Mouse (Mus musculus) left cerebral cortex, adult 2 months (tissue): ENCODE results near the gene Adrm1. TPM values are rescaled to one million over a fixed set of nuclear protein-coding genes. Genes with fewer than 3 reads are reported as not detected.
"Not testable (repeated sequence)": the region's sequence is repeated elsewhere in the genome, so short reads cannot be mapped to it uniquely, and the experiment has no call there.

Experiments
- DNase-seq, 2 experiments: peaks; one replicate each; pipeline ENCODE4 v3.0.0; 2021 to 2022; ENCODE audit warnings: low spot score in 2 of 2, mixed read lengths in 1 of 2; ENCODE audit errors: extremely low spot score in 1 of 2
- H3K27ac ChIP-seq: fragments of 200-600 bp; 2 replicates; pipeline ENCODE4 v1.8.1; 2022
- H3K4me3 ChIP-seq: fragments of 200-600 bp; 2 replicates; pipeline ENCODE4 v1.8.1; 2022
- CTCF ChIP-seq: fragments of 200-600 bp; IDR thresholded peaks from 2 replicates; pipeline ENCODE4 v1.8.1; 2022; ENCODE audit warnings: antibody characterized with exemption, mild to moderate bottlenecking, moderate library complexity
- intact Hi-C: fragments of 180-260 bp; cut with DNase I; formaldehyde crosslinking; loops from one replicate; pipeline ENCODE4 v1.15.1; 2025
- total RNA-seq, 2 experiments: library from RNA; stranded (reverse); gene quantifications; 2 replicates each; pipeline ENCODE4 v1.2.3; 2021

Adrm1 gene
- total RNA-seq, 2 experiments from 2014 or later: 96.4 to 101 TPM

- no peak for DNase-seq
- no peak overlapping the region for H3K27ac ChIP-seq
- TF ChIP-seq CTCF: no peak
- intact Hi-C loops: loop anchor here (5.0 kb wide), 1 partner anchor 79 kb away; no protein-coding TSS in a partner anchor
- no peak overlapping the region for H3K4me3 ChIP-seq
Observed at GRCm38 (mm10) chr2:180165855-180166254, 5.4 kb upstream of the Adrm1 start.

GRCm38 (mm10) chr2:180166869-180167268 lies 4.4 kb upstream of the Adrm1 start:
- DNase-seq: no peak
- Histone ChIP-seq H3K27ac (no peak overlapping the region), H3K4me3 (no peak overlapping the region)
- intact Hi-C loops: loop anchor here (5.0 kb wide), 1 partner anchor 80 kb away; no protein-coding TSS in a partner anchor
- TF ChIP-seq CTCF: no peak

GRCm38 (mm10) chr2:180170151-180170805 lies 1.0 kb upstream of the Adrm1 start:
- TF ChIP-seq CTCF: no peak

GRCm38 (mm10) chr2:180171522-180172070 lies 311 bp downstream of the Adrm1 start:
- intact Hi-C loops: loop anchor here (1.0 to 5.0 kb wide), 3 partner anchors 69 to 101 kb away; partner anchors contain the start of genes Hrh3 and Mtg2
- DNase-seq: no peak
- H3K4me3 ChIP-seq: peak overlapping the region; percentile 80
- H3K27ac ChIP-seq: peak overlapping the region; percentile 93
- TF ChIP-seq CTCF: no peak

More at GRCm38 (mm10) chr2:180170151-180170805, 1.0 kb upstream of the Adrm1 start:
- Histone ChIP-seq H3K4me3 (no peak overlapping the region), H3K27ac (peak overlapping the region; percentile 71)
- no peak for DNase-seq
- intact Hi-C loops: loop anchor here (5.0 kb wide), 1 partner anchor 68 kb away; the partner anchor contains the start of gene Hrh3

- Histone ChIP-seq H3K27ac (peak overlapping the region; percentile 93; the same call in 1 of the 2 replicates), H3K4me3 (peak overlapping the region; percentile 80)
- intact Hi-C loops: loop anchor here (5.0 kb wide), 1 partner anchor 70 kb away; the partner anchor contains the start of gene Hrh3
- no peak for DNase-seq
- no peak for TF ChIP-seq CTCF
Observed at GRCm38 (mm10) chr2:180172152-180172551, 867 bp downstream of the Adrm1 start.

GRCm38 (mm10) chr2:180173163-180173562 lies 1.9 kb downstream of the Adrm1 start:
- intact Hi-C loops: loop anchor here (5.0 kb wide), 1 partner anchor 71 kb away; the partner anchor contains the start of gene Hrh3
- peak; percentile 22; the same call in 1 of the 2 replicates for TF ChIP-seq CTCF
- Histone ChIP-seq H3K27ac (no peak overlapping the region), H3K4me3 (peak overlapping the region; percentile 80)
- no peak for DNase-seq

GRCm38 (mm10) chr2:180173711-180174110 lies 2.4 kb downstream of the Adrm1 start:
- 0 out of 2 replicates have a peak overlapping the region, but pooled peaks have one; percentile 16 for H3K4me3 ChIP-seq
- not testable (repeated sequence) for DNase-seq, H3K27ac ChIP-seq
- intact Hi-C loops: loop anchor here (5.0 kb wide), 1 partner anchor 71 kb away; the partner anchor contains the start of gene Hrh3

GRCm38 (mm10) chr2:180174121-180174520 lies 2.8 kb downstream of the Adrm1 start:
- intact Hi-C loops: loop anchor here (5.0 kb wide), 1 partner anchor 72 kb away; the partner anchor contains the start of gene Hrh3
- no peak for DNase-seq
- H3K27ac ChIP-seq: no peak overlapping the region
- no peak for TF ChIP-seq CTCF
- H3K4me3 ChIP-seq: no peak overlapping the region

GRCm38 (mm10) chr2:180175725-180176124 lies 4.4 kb downstream of the Adrm1 start:
- TF ChIP-seq CTCF: no peak
- DNase-seq: no peak
- Histone ChIP-seq H3K4me3 (no peak overlapping the region), H3K27ac (no peak overlapping the region)
- intact Hi-C loops: no loop called here

GRCm38 (mm10) chr2:180181542-180181941 lies 10.3 kb downstream of the Adrm1 start:
- Histone ChIP-seq H3K4me3 (no peak overlapping the region), H3K27ac (no peak overlapping the region; the same call in 1 of the 2 replicates)
- no peak for DNase-seq
- intact Hi-C loops: no loop called here
- TF ChIP-seq CTCF: no peak

GRCm38 (mm10) chr2:180184011-180184751 lies 12.9 kb downstream of the Adrm1 start:
- Histone ChIP-seq H3K27ac (no peak overlapping the region), H3K4me3 (no peak overlapping the region)
- intact Hi-C loops: no loop called here
- DNase-seq: no peak
- TF ChIP-seq CTCF: no peak

GRCm38 (mm10) chr2:180184752-180185109 lies 13.4 kb downstream of the Adrm1 start:
- Histone ChIP-seq H3K4me3 (no peak overlapping the region), H3K27ac (no peak overlapping the region)
- DNase-seq: no peak
- intact Hi-C loops: no loop called here
- TF ChIP-seq CTCF: peak; percentile 15
